Comparison of ENCODE assay signal across 14 mouse cellular contexts in the genomic region with DNA sequence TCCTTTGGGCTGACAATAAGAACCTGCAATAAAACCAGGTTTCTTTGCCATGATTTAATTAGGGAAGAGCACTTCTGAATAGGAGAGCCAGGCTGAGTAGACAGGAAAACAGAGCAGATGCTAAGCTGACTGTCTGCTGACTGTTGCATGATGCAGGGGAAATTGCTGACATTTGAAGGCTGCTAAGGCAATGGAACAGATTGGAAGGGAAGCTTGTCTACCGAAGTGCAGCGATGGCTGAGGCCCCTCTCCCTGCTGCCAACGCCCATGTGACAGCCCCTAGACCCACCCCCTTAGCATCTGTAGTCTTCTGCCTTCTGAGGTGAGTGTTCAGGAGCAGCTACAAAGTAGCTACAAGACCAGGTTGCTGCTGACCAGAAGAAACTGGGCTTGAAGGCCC. TPM values are rescaled to one million over a fixed set of nuclear protein-coding genes. Genes with fewer than 3 reads are reported as not detected.
DNase-seq lines count a peak whose midpoint lies in the region; ATAC-seq and TF ChIP-seq lines count a peak whose summit lies in the region.
"Had no signal": no experiment of that assay in that cellular context is flagged by ENCODE, and none has a peak within 500 bp of the region (broad histone marks: within the 10 kb centered on the region; RNA-seq: fewer than 3 reads in every experiment).

No protein-coding gene starts in this region.

- intact Hi-C loops in heart, postnatal 25 days (cut with DNase I), result no loop called here

- no peak overlapping the region for H3K4me2 ChIP-seq in heart, postnatal 0 days (ENCODE audit: low read depth, low read length)
- no peak overlapping the region for H3K4me2 ChIP-seq in intestine, embryonic 16.5 days (ENCODE audit: low read depth, low read length)
- H3K4me2 ChIP-seq: hindbrain, embryonic 12.5 days; liver, embryonic 15.5 days had no signal

- no peaks in the 10 kb centered on the region for H3K9me3 ChIP-seq in heart, postnatal 0 days (replicated peaks; ENCODE audit: control insufficient read depth, low read length)
- H3K9me3 ChIP-seq in intestine, embryonic 16.5 days (ENCODE audit: control insufficient read depth, low read length), result no peaks in the 10 kb centered on the region
- H3K9me3 ChIP-seq: hindbrain, embryonic 12.5 days; liver, embryonic 15.5 days had no signal

- H3K27me3 ChIP-seq in heart, postnatal 0 days (ENCODE audit: control insufficient read depth, insufficient read depth, low read length), result no peaks in the 10 kb centered on the region
- H3K27me3 ChIP-seq in intestine, embryonic 16.5 days (replicated peaks; ENCODE audit: control insufficient read depth, insufficient read depth, low read length), result no peaks in the 10 kb centered on the region
- no peaks in the 10 kb centered on the region for H3K27me3 ChIP-seq in small intestine, adult 2 months (ENCODE audit: control insufficient read depth, insufficient read depth, low read length)
- H3K27me3 ChIP-seq: hindbrain, embryonic 12.5 days; liver, embryonic 15.5 days had no signal

- no peak for DNase-seq in heart, postnatal 0 days (ENCODE audit: low spot score)
- no peak for DNase-seq in heart, postnatal 25 days (ENCODE audit: low spot score)
- peak; percentile 19 to 25 for DNase-seq in right cerebral cortex, adult 2 months (ENCODE audit: low spot score in 2 of 2)
- DNase-seq in right cerebral cortex, postnatal 36 days (ENCODE audit: low spot score in 2 of 2), result no peak
- no peak for DNase-seq in liver
- DNase-seq: adrenal gland, adult 2 months; cerebellum, postnatal 10 days had no signal

- no peak for ATAC-seq in heart, postnatal 0 days (ENCODE audit: insufficient read depth, low read depth)
- ATAC-seq in intestine, embryonic 16.5 days, result no peak
- no peak for ATAC-seq in inflammation-experienced regulatory T-cells, adult 6 months

- no peak overlapping the region for H3K4me3 ChIP-seq in heart, postnatal 0 days (ENCODE audit: low read depth, low read length)
- no peak overlapping the region for H3K4me3 ChIP-seq in intestine, embryonic 16.5 days (ENCODE audit: low read length)
- H3K4me3 ChIP-seq in small intestine, adult 2 months (ENCODE audit: low read depth, low read length), result no peak overlapping the region
- H3K4me3 ChIP-seq: hindbrain, embryonic 12.5 days; liver, embryonic 15.5 days had no signal

- H3K4me1 ChIP-seq in heart, postnatal 0 days (ENCODE audit: control insufficient read depth, insufficient read depth), result peaks cover 25% of the 10 kb centered on the region
- peaks cover 22% of the 10 kb centered on the region for H3K4me1 ChIP-seq in intestine, embryonic 16.5 days (ENCODE audit: control insufficient read depth, insufficient read depth, low read length)
- H3K4me1 ChIP-seq in small intestine, adult 2 months (ENCODE audit: control insufficient read depth, insufficient read depth, insufficient read length, low read length), result peaks cover 15% of the 10 kb centered on the region

- H3K36me3 ChIP-seq in heart, postnatal 0 days (replicated peaks; ENCODE audit: control insufficient read depth, insufficient read depth, low read length), result peaks cover 47% of the 10 kb centered on the region
- peaks cover 14% of the 10 kb centered on the region for H3K36me3 ChIP-seq in intestine, embryonic 16.5 days (ENCODE audit: control insufficient read depth, insufficient read depth, low read length)
- peaks cover 5% of the 10 kb centered on the region; the same call in 1 of the 2 replicates for H3K36me3 ChIP-seq in small intestine, adult 2 months (ENCODE audit: control insufficient read depth, insufficient read depth, low read length)
- H3K36me3 ChIP-seq: liver, embryonic 15.5 days had no signal

- no peak for TF ChIP-seq EP300 in heart, postnatal 0 days (IDR thresholded peaks at IDR 0.05; ENCODE audit: low read depth)

- 39% methylated on average over 3 of the region's 3 CpGs for WGBS in heart, postnatal 0 days
- 57% methylated on average over 3 of the region's 3 CpGs for WGBS in intestine, embryonic 16.5 days
- 55% methylated on average over 3 of the region's 3 CpGs for WGBS in small intestine, adult 2 months

- no peak overlapping the region for H3K9ac ChIP-seq in heart, postnatal 0 days (replicated peaks; ENCODE audit: low read depth, low read length)
- no peak overlapping the region for H3K9ac ChIP-seq in intestine, embryonic 16.5 days (ENCODE audit: low read depth, low read length)
- H3K9ac ChIP-seq: hindbrain, embryonic 12.5 days; liver, embryonic 15.5 days had no signal

- no peak for TF ChIP-seq POLR2A in small intestine, adult 2 months (IDR thresholded peaks at IDR 0.05; ENCODE audit: low read depth, low read length)

- no peak for TF ChIP-seq CTCF in heart, postnatal 0 days (IDR thresholded peaks at IDR 0.05; ENCODE audit: low read depth)
- no peak for TF ChIP-seq CTCF in small intestine, adult 2 months (IDR thresholded peaks at IDR 0.05; ENCODE audit: extremely low read depth, insufficient read length, insufficient replicate concordance, low read depth, low read length)

- peak overlapping the region; percentile 53 for H3K27ac ChIP-seq in heart, postnatal 0 days (ENCODE audit: low read depth)
- peak overlapping the region; percentile 75 for H3K27ac ChIP-seq in intestine, embryonic 16.5 days (ENCODE audit: low read length)
- 0 out of 2 replicates have a peak overlapping the region, but pooled peaks have one; percentile 94 for H3K27ac ChIP-seq in small intestine, adult 2 months (ENCODE audit: insufficient read depth, low read depth, low read length)
- H3K27ac ChIP-seq: hindbrain, embryonic 12.5 days; liver, embryonic 15.5 days had no signal

RNA-seq across cellular contexts. Expression of a gene that starts 47.7 kb away (rescaled TPM):
- total RNA-seq in heart, postnatal 0 days (2014; rRNA removed; ENCODE audit: low replicate concordance), result not detected in 2 replicates
- polyA plus RNA-seq in heart, postnatal 0 days (2015; fragmentation: Nextera tagmentation; extraction: Ambion mirVana), result 0.12 and 0.25 TPM in 2 replicates
- total RNA-seq in heart, postnatal 25 days (2021), result not detected
- polyA plus RNA-seq in intestine, embryonic 16.5 days (2015; fragmentation: Nextera tagmentation; extraction: Ambion mirVana), result 0.05 TPM in 1 of 2 replicates, not detected in the other
- polyA plus RNA-seq in small intestine, adult 2 months (2012; rRNA removed), result 0.10 TPM in 1 of 2 replicates, not detected in the other
- 1 to 10 TPM; 2.1 to 7.9 (median 7.2) TPM for polyA plus RNA-seq in inflammation-experienced regulatory T-cells, adult 6 months (2017; shearing (Covaris generic))
- total RNA-seq: adrenal gland, adult 2 months; midbrain, postnatal 0 days had no signal
- polyA plus RNA-seq: adrenal gland, adult 2 months; embryonic facial prominence, embryonic 11.5 days; hindbrain, embryonic 12.5 days; liver, embryonic 15.5 days had no signal

Comparison
In these comparisons a context has a peak if more than half of its experiments do, and no peak if none do; other contexts are left out.
1. DNase-seq: peak in right cerebral cortex, adult 2 months (2 of 2); none in heart, postnatal 0 days (single experiment), heart, postnatal 25 days (single experiment), right cerebral cortex, postnatal 36 days (0 of 2) and liver (single experiment).
2. Peak in every context shown above with its lines, with median percentiles within 50 percentile points of each other: H3K27ac ChIP-seq.